Mouse (Mus musculus) lung, embryonic 14.5 days (tissue): ENCODE results near the gene Zfhx2. TPM values are rescaled to one million over a fixed set of nuclear protein-coding genes. Genes with fewer than 3 reads are reported as not detected.
A peak's percentile ranks its signal among the peaks of the same experiment; 100 is the strongest.

Experiments used
- ATAC-seq: fragments of 200-750 bp; cut with Nextera tagmentation; 2 replicates; pipeline ENCODE4 v1.8.0; 2017; ENCODE audit warnings: mild to moderate bottlenecking, moderate TSS enrichment, moderate library complexity; ENCODE audit not compliant: insufficient read depth
- DNase-seq: peaks from one replicate; pipeline ENCODE4 v3.0.0-alpha.2; 2015
- H3K27ac ChIP-seq: fragments of 300-500 bp; sonication (generic); 2 replicates; pipeline ENCODE4 v1.5.1; 2014; ENCODE audit warnings: low read depth, mild to moderate bottlenecking, moderate library complexity
- H3K27me3 ChIP-seq: fragments of 300-500 bp; sonication (generic); 2 replicates; pipeline ENCODE4 v1.6.1; 2014; ENCODE audit warnings: low read length, control low read depth; ENCODE audit not compliant: insufficient read depth
- H3K36me3 ChIP-seq: fragments of 300-500 bp; sonication (generic); 2 replicates; pipeline ENCODE4 v1.6.1; 2014; ENCODE audit warnings: control low read depth; ENCODE audit not compliant: insufficient read depth
- H3K4me1 ChIP-seq: fragments of 300-500 bp; sonication (generic); 2 replicates; pipeline ENCODE4 v1.6.1; 2014; ENCODE audit warnings: antibody characterized with exemption, control low read depth; ENCODE audit not compliant: insufficient read depth
- H3K4me2 ChIP-seq: fragments of 300-500 bp; sonication (generic); 2 replicates; pipeline ENCODE4 v1.6.1; 2014; ENCODE audit warnings: mild to moderate bottlenecking
- H3K4me3 ChIP-seq: fragments of 300-500 bp; sonication (generic); 2 replicates; pipeline ENCODE4 v1.5.1; 2014; ENCODE audit warnings: low read depth, low read length
- H3K9ac ChIP-seq: fragments of 300-500 bp; sonication (generic); 2 replicates; pipeline ENCODE4 v1.6.1; 2014
- H3K9me3 ChIP-seq: fragments of 300-500 bp; sonication (generic); 2 replicates; pipeline ENCODE4 v1.6.1; 2016; ENCODE audit warnings: low read depth, low read length, control low read depth
- CTCF ChIP-seq: IDR thresholded peaks from 2 replicates; pipeline ENCODE4 v1.5.1; 2016; ENCODE audit warnings: antibody characterized with exemption, low read depth
- WGBS: fragments of 180-500 bp; shearing (Covaris S2); extraction: QIAGEN DNeasy Blood & Tissue Kit; methylation state at CpG from one replicate; pipeline ENCODE4 v1.1.7; 2014; 5-methylcytosine and 5-hydroxymethylcytosine counted together
- polyA plus RNA-seq: library from polyadenylated mRNA; unstranded; fragments of >200 nt; fragmentation: Nextera tagmentation; extraction: Ambion mirVana; gene quantifications from 2 replicates; pipeline ENCODE4 v1.2.1, GENCODE M21; 2014

Zfhx2 gene
- polyA plus RNA-seq, 1 experiment from 2014 or later = 3.5 TPM

- Histone ChIP-seq H3K36me3 (peaks cover 19% of the 10 kb centered on the region), H3K9ac (peak overlapping the region; percentile 73), H3K9me3 (no peaks in the 10 kb centered on the region), H3K27ac (peak overlapping the region; percentile 97), H3K4me3 (peak overlapping the region; percentile 65), H3K4me2 (peak overlapping the region; percentile 76), H3K27me3 (no peaks in the 10 kb centered on the region), H3K4me1 (no peaks in the 10 kb centered on the region)
- WGBS = under 1% methylated on average over 27 of the region's 27 CpGs
- peak; percentile 74 for DNase-seq
- TF ChIP-seq CTCF = no peak
- ATAC-seq = peak; percentile 64
These were observed 77.5 kb downstream of the Zfhx2 start for GRCm38 (mm10) chr14:55014591-55014990.

- Histone ChIP-seq H3K27ac (no peak overlapping the region), H3K36me3 (no peaks in the 10 kb centered on the region), H3K27me3 (no peaks in the 10 kb centered on the region), H3K4me3 (no peak overlapping the region), H3K9me3 (no peaks in the 10 kb centered on the region), H3K4me2 (no peak overlapping the region), H3K4me1 (no peaks in the 10 kb centered on the region), H3K9ac (no peak overlapping the region)
- TF ChIP-seq CTCF = peak; percentile 46
- ATAC-seq (no peak), DNase-seq (peak; percentile 46)
- 58% methylated on average over 4 of the region's 4 CpGs for WGBS
These were observed 81.0 kb downstream of the Zfhx2 start for GRCm38 (mm10) chr14:55011116-55011515.

Other genes starting within 250 kb of the Zfhx2 start
- 10.4 and 13.2 TPM in 2 replicates for gene Homez, start 221.4 kb downstream of the Zfhx2 start, polyA plus RNA-seq
- gene Ppp1r3e, start 214.8 kb downstream of the Zfhx2 start, polyA plus RNA-seq = 1.5 and 1.6 TPM in 2 replicates
- gene Bcl2l2, start 208.9 kb downstream of the Zfhx2 start, polyA plus RNA-seq = 3.4 and 3.9 TPM in 2 replicates
- not detected in 2 replicates for gene Gm20521, start 208.9 kb downstream of the Zfhx2 start, polyA plus RNA-seq
- 134 and 139 TPM in 2 replicates for gene Pabpn1, start 199.8 kb downstream of the Zfhx2 start, polyA plus RNA-seq
- 27.0 and 29.2 TPM in 2 replicates for gene Slc22a17, start 179.2 kb downstream of the Zfhx2 start, polyA plus RNA-seq
- 29.3 and 33.7 TPM in 2 replicates for gene Efs, start 166.2 kb downstream of the Zfhx2 start, polyA plus RNA-seq
- not detected in 2 replicates for gene Il25, start 159.6 kb downstream of the Zfhx2 start, polyA plus RNA-seq
- 0.22 and 0.31 TPM in 2 replicates for gene Cmtm5, start 156.1 kb downstream of the Zfhx2 start, polyA plus RNA-seq
- 4.6 and 87.1 TPM in 2 replicates for gene Myh6, start 125.4 kb downstream of the Zfhx2 start, polyA plus RNA-seq
- not detected in 2 replicates for gene Gm17428, start 115.4 kb downstream of the Zfhx2 start, polyA plus RNA-seq
- gene Myh7, start 97.7 kb downstream of the Zfhx2 start, polyA plus RNA-seq = 1.8 and 3.6 TPM in 2 replicates
- 75.0 and 81.6 TPM in 2 replicates for gene Ngdn, start 76.9 kb downstream of the Zfhx2 start, polyA plus RNA-seq
- 19.2 and 20.1 TPM in 2 replicates for gene Thtpa, start 2.5 kb upstream of the Zfhx2 start, polyA plus RNA-seq
- 14.7 and 16.3 TPM in 2 replicates for gene Ap1g2, start 14.3 kb upstream of the Zfhx2 start, polyA plus RNA-seq
- 0.16 and 0.37 TPM in 2 replicates for gene Jph4, start 24.6 kb upstream of the Zfhx2 start, polyA plus RNA-seq
- 0.18 TPM in 1 of 2 replicates, not detected in the other for gene Dhrs2, start 129.7 kb upstream of the Zfhx2 start, polyA plus RNA-seq